Mouse (Mus musculus): ENCODE results near the gene Il31. TPM values are rescaled to one million over a fixed set of nuclear protein-coding genes. Genes with fewer than 3 reads are reported as not detected.

Gene Il31
- total RNA-seq, 2 experiments from 2014 or later, result not detected

Other genes with a start within 250 kb of the Il31 start
- 0.29 TPM in 1 of 2 replicates, not detected in the other for gene Wdr66, start 237.4 kb downstream of the Il31 start, total RNA-seq (2015)
- gene Wdr66, start 237.4 kb downstream of the Il31 start, total RNA-seq (2017), result not detected in 2 replicates
- 3.8 and 4.0 TPM in 2 replicates for gene Bcl7a, start 145.7 kb downstream of the Il31 start, total RNA-seq (2015)
- 3.8 and 4.7 TPM in 2 replicates for gene Bcl7a, start 145.7 kb downstream of the Il31 start, total RNA-seq (2017)
- 37.0 and 40.0 TPM in 2 replicates for gene Mlxip, start 94.7 kb downstream of the Il31 start, total RNA-seq (2015)
- 11.7 and 15.9 TPM in 2 replicates for gene Mlxip, start 94.7 kb downstream of the Il31 start, total RNA-seq (2017)
- not detected in 2 replicates for gene Lrrc43, start 184 bp downstream of the Il31 start, total RNA-seq (2015)
- not detected in 2 replicates for gene Lrrc43, start 184 bp downstream of the Il31 start, total RNA-seq (2017)
- gene B3gnt4, start 21.0 kb upstream of the Il31 start, total RNA-seq (2015), result not detected in 2 replicates
- gene B3gnt4, start 21.0 kb upstream of the Il31 start, total RNA-seq (2017), result not detected in 2 replicates
- gene Diablo, start 34.7 kb upstream of the Il31 start, total RNA-seq (2015), result 18.1 and 19.6 TPM in 2 replicates
- gene Diablo, start 34.7 kb upstream of the Il31 start, total RNA-seq (2017), result 28.3 and 31.8 TPM in 2 replicates
- gene Gm49027, start 36.0 kb upstream of the Il31 start, total RNA-seq (2015), result 0.09 TPM in 1 of 2 replicates, not detected in the other
- gene Gm49027, start 36.0 kb upstream of the Il31 start, total RNA-seq (2017), result not detected in 2 replicates
- 22.7 and 23.3 TPM in 2 replicates for gene Vps33a, start 83.5 kb upstream of the Il31 start, total RNA-seq (2015)
- gene Vps33a, start 83.5 kb upstream of the Il31 start, total RNA-seq (2017), result 29.5 and 35.5 TPM in 2 replicates
- gene Clip1, start 195.1 kb upstream of the Il31 start, total RNA-seq (2015), result 45.5 and 46.9 TPM in 2 replicates
- gene Clip1, start 195.1 kb upstream of the Il31 start, total RNA-seq (2017), result 96.0 and 126 TPM in 2 replicates
- 43.9 and 65.3 TPM in 2 replicates for gene Zcchc8, start 231.6 kb upstream of the Il31 start, total RNA-seq (2015)
- 122 and 197 TPM in 2 replicates for gene Zcchc8, start 231.6 kb upstream of the Il31 start, total RNA-seq (2017)

All from megakaryocyte, adult 5-6 weeks (primary cell).